Mouse (Mus musculus): ENCODE measurements around the gene Fhad1. TPM values are rescaled to one million over a fixed set of nuclear protein-coding genes. Genes with fewer than 3 reads are reported as not detected.

Gene Fhad1
- total RNA-seq, 2 experiments from 2014 or later = 4.6 to 5.1 TPM

- DNase-seq (ENCODE audit: low spot score in 2 of 2) = no peak
- intact Hi-C loops (cut with DNase I) = loop anchor here (2.0 kb wide), 1 partner anchor 79 kb away; no protein-coding TSS in a partner anchor
Observed at GRCm38 (mm10) chr4:141874111-141874600, 140.7 kb downstream of the Fhad1 start.

GRCm38 (mm10) chr4:141872977-141873376 lies 141.9 kb downstream of the Fhad1 start:
- DNase-seq (ENCODE audit: low spot score in 2 of 2) = no peak
- intact Hi-C loops (cut with DNase I) = no loop called here

GRCm38 (mm10) chr4:141871909-141872308 lies 143.0 kb downstream of the Fhad1 start:
- intact Hi-C loops (cut with DNase I) = no loop called here
- peak; percentile 62 to 79 for DNase-seq (ENCODE audit: low spot score in 2 of 2)

GRCm38 (mm10) chr4:141871333-141871725 lies 143.6 kb downstream of the Fhad1 start:
- intact Hi-C loops (cut with DNase I) = no loop called here
- DNase-seq (ENCODE audit: low spot score in 2 of 2) = no peak

GRCm38 (mm10) chr4:141870666-141871332 lies 144.1 kb downstream of the Fhad1 start:
- intact Hi-C loops (cut with DNase I) = no loop called here
- no peak for DNase-seq (ENCODE audit: low spot score in 2 of 2)

GRCm38 (mm10) chr4:141869436-141870215 lies 145.3 kb downstream of the Fhad1 start:
- peak in 1 of 2 experiments; percentile 53 for DNase-seq (ENCODE audit: low spot score in 2 of 2)

DNA sequence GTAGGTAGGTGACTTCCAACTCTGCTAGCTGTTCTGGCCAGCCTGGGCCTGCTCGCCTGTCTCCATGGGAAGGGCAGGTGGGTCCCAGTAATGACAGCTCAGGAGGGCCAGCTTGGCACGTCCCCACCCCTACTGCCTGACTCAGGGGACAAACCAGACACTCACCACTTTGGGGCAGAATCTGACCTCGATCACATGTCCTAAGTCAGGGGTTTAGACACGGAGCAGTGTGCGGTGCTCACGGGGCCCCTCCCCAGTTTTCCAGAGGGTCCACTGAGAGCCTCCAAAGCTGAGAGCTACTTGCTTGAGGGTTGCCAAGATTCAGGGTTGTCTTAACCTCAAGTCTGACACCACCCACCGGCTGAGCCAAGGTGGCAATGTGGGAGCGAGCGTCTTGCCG lies 146.8 kb downstream of the Fhad1 start:
- intact Hi-C loops (cut with DNase I) = no loop called here
- DNase-seq (ENCODE audit: low spot score in 2 of 2) = no peak

More at GRCm38 (mm10) chr4:141869436-141870215, 145.3 kb downstream of the Fhad1 start:
- intact Hi-C loops (cut with DNase I) = no loop called here

DNA sequence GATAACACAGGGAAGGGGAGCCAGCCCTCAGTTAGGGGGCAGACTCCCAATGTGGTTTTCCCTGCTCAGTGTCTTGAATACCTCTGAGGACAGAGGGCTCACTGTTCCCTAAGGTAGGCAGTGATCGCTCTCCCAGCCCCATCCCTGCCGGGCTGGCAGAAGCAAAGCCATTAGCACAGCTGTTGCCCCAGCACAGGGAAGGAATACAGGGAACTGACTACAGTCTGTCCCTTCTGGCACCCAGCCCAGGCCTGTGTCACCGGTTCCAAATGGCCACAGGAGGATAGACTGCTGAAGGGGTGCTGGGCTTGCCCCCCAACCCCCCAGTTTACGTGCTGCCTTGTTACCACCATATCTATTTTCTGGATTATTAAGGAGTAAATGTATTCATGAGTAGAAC lies 147.4 kb downstream of the Fhad1 start:
- DNase-seq (ENCODE audit: low spot score in 2 of 2) = peak in 1 of 2 experiments; percentile 66
- intact Hi-C loops (cut with DNase I) = loop anchor here (2.0 kb wide), 1 partner anchor 91 kb away; no protein-coding TSS in a partner anchor

DNA sequence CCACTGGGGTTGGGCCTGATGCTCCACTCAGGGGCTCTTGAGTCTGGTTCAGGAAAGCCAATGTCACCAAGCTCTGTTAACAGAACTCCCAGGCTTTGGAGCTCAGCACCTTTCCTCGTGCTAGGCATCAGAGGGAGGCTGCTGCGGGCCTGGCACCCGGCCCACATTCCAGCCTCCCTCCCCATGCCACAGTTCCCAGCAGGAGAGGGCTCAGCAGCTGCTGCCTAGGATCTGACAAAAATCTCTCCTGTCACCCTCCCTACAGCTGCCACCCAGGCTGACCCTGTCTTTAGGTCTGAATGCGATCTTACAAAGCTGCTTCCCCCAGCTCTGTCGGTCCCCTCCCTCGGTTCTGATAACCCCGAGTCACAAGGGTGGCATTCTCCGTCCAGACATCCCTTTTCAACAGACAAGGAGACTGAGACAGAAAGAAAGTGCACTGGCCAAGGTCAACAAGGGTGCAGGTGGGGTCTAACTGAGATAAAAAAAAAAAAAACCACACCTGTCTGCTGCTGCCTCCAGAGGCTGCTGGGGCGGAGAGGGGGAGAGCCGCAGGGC lies 147.9 kb downstream of the Fhad1 start:
- DNase-seq (ENCODE audit: low spot score in 2 of 2) = peak in 1 of 2 experiments; percentile 71
- intact Hi-C loops (cut with DNase I) = loop anchor here (2.0 kb wide), 1 partner anchor 92 kb away; no protein-coding TSS in a partner anchor

GRCm38 (mm10) chr4:141865600-141865999 lies 149.3 kb downstream of the Fhad1 start:
- no peak for DNase-seq (ENCODE audit: low spot score in 2 of 2)
- intact Hi-C loops (cut with DNase I) = no loop called here

DNA sequence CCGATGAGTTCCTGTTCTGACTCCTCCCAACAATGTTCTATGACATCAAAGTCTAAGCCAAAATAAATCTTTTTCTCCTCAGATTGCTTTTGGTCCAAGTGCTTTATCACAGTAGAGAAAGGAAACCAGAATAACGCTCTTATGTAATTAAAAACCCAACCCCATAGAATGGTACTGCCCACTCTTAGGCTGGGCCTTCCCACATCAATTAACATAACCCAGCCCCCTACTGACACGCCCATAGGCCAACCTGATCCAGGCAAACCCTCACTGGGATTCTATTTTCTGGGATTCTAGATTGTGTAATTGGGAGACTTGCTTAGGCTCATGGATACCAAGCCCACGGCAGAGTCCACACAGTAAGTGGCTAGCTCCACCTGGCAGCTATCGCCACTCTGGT lies 149.9 kb downstream of the Fhad1 start:
- peak in 1 of 2 experiments; percentile 70 for DNase-seq (ENCODE audit: low spot score in 2 of 2)
- intact Hi-C loops (cut with DNase I) = no loop called here

GRCm38 (mm10) chr4:141864506-141864905 lies 150.4 kb downstream of the Fhad1 start:
- intact Hi-C loops (cut with DNase I) = no loop called here
- DNase-seq (ENCODE audit: low spot score in 2 of 2) = no peak

DNA sequence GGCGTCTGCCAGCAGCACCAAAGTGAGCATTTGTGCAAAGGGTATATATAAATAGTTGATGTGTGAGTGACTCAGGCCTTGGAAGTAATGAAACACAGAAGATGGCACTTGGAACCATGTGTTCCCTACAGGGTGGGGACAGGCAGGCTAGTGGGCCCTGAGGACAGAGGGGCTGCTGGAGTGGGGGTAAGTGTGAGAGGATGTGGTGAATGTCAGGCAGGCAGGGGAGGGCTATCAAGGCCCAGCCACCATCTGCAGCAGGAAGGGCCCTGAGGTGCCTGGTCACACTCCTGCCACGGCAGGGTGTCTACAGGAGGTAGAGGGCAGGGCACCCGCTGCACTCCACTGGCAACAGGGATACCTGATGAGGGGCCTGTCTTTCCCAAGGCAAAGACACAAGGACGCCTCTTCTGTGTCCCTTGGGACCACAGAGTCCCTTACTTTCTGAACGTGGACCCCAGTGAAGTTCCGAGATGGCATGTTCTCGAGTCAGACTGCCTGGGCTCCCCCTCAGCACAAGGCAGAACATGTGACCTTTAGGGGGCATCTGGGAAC lies 151.1 kb downstream of the Fhad1 start:
- intact Hi-C loops (cut with DNase I) = no loop called here
- no peak for DNase-seq (ENCODE audit: low spot score in 2 of 2)

DNA sequence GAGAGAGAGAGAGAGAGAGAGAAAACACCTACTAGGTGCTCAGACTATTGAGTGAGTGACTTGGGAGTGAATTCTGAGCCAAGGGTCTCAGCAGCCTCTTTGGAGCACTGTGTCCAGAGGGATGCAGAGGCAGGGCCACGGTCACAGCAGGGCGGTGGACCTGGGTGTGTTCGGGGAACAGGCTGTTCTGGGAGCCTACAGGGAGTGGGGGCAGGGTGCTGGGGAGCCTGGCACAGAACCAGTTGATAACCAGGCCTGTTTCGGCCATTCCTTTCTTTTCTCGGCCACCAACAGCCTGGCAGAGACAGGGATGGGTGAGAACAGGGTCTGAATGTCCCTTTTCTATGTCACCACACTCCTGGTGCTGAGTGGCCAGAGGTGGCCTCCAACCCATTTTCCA lies 152.0 kb downstream of the Fhad1 start:
- intact Hi-C loops (cut with DNase I) = no loop called here

DNA sequence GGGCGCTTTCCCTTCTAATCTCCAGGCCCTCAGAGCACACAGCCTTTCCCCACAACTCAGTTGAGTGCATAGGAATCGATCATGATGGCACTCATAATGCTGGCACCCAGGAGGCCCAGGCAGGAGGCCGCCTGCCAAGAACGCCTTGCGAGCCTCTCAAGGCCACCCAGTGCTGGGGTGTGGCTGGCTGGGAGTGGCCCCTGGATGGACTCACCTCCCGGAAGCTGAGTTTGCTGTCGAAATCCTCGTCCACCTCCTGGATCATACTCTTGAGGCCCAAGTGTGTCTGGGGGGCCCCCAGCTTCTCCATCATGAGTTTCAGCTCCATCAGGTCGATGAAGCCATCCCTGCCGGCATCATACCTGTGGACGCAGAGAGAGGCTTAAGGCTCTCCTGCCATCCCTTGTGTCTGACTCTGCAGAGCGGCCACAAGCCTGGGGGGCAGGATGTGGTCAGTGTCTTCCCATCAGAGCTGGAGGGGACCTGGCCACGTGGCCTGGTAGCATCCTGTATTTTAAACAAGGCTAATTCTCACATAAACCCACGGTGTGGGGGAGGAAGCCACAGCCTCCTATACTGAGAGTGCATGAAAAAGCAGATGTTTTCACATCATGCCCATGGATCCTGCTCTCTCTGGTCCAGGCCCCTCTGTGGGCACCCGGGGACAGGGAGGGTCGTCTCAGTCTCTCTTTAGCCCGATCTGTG lies 153.1 kb downstream of the Fhad1 start:
- peak in 1 of 2 experiments; percentile 30 for DNase-seq (ENCODE audit: low spot score in 2 of 2)
- intact Hi-C loops (cut with DNase I) = no loop called here

More for the DNA sequence above, 152.0 kb downstream of the Fhad1 start:
- DNase-seq (ENCODE audit: low spot score in 2 of 2) = no peak

- intact Hi-C loops (cut with DNase I) = no loop called here
- DNase-seq (ENCODE audit: low spot score in 2 of 2) = no peak
Observed at GRCm38 (mm10) chr4:141860246-141860841, 154.5 kb downstream of the Fhad1 start.

- intact Hi-C loops (cut with DNase I) = loop anchor here (5.0 kb wide), 1 partner anchor 238 kb away; no protein-coding TSS in a partner anchor
- no peak for DNase-seq (ENCODE audit: low spot score in 2 of 2)
Observed at GRCm38 (mm10) chr4:141859351-141859750, 155.5 kb downstream of the Fhad1 start.

DNA sequence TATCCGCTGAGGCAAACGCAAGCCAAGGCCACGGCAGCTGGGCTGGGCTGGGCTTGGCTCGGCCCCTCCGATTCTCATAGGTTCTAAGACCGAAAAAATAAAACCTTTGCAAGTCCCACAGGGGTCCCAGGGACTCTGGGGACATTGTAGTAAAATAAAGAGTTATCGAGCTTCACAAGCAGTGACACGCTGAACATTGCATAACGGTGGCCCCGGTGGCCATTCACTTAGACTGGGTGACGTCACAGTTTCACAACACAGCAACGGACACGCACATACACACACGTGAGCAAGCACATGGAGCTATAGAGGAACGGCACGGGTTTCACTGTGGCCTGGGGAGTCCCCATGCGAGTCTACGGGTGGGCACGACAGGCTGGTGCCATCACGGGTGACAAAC lies 156.4 kb downstream of the Fhad1 start:
- intact Hi-C loops (cut with DNase I) = loop anchor here (5.0 kb wide), 1 partner anchor 239 kb away; no protein-coding TSS in a partner anchor
- DNase-seq (ENCODE audit: low spot score in 2 of 2) = peak in 1 of 2 experiments; percentile 65
